Mouse (Mus musculus) E14TG2a.4 (cell line): ENCODE measurements around the gene Pdcd2l.

Experiments used
- CTCF ChIP-seq: conservative IDR thresholded peaks from 2 replicates; pipeline ENCODE4 v1.5.1; 2014; ENCODE audit warnings: low read length
- NANOG ChIP-seq: IDR thresholded peaks from 2 replicates; pipeline ENCODE4 v1.6.1; 2014; ENCODE audit warnings: borderline replicate concordance, low read length, mixed read lengths
- POU5F1 ChIP-seq: IDR thresholded peaks from 2 replicates; pipeline ENCODE4 v1.6.1; 2014; ENCODE audit warnings: low read length, borderline replicate concordance

DNA sequence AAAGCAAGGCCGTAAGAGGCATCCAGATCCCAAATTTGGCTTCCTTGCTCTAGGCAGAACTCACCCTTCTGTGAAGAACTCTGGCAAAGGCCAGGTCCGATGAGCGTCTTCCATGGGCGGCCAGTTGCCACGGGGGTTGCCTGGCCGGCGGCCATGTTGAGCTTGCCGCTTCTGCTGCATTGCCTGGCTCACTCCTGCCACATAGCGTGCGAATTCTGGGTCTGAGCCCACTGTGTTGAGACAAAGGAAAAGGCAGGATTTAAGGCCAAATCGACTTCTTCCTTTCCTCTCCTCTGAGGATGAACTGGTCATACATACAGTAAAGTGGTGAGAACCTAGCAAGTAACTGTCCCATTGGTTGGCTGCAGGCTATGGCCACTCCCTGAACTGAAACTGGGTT lies 45.7 kb upstream of the Pdcd2l start:
- no peak for TF ChIP-seq CTCF
- no peak for TF ChIP-seq NANOG
- no peak for TF ChIP-seq POU5F1
